Mouse (Mus musculus): ENCODE measurements around the gene Mief1.

DNA sequence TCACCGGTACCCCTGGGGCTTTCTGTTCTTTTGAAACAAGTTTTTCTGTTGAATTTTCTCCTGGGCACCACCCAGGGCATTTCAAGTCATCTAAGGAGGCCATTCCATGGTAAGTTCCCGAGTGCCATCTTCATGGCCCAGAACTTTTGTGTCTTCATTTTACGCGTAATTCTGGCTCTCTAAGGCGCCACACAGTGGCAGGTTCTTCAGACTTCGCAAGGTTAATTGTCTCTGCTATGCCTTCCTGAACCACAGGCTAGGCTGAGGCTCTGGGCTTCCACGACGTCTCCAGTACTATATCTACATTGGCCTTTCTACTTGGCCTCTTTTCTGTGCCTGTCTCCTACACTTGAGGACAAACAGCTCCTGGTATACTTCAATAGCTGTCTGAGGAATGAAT is 12.8 kb upstream of the Mief1 start:
- TF ChIP-seq CTCF (IDR thresholded peaks at IDR 0.05; ENCODE audit: borderline replicate concordance, extremely low read depth, insufficient read depth, insufficient read length) = no peak
- TF ChIP-seq POLR2A (IDR thresholded peaks at IDR 0.05; ENCODE audit: borderline replicate concordance, extremely low read depth, insufficient read depth, insufficient read length, poor library complexity, severe bottlenecking) = no peak
